Mouse (Mus musculus) liver, embryonic 14.5 days (tissue): ENCODE results near the gene Setx.

ENCODE experiments used
- CTCF ChIP-seq: IDR thresholded peaks from 2 replicates; pipeline ENCODE4 v1.5.1; 2016; ENCODE audit warnings: antibody characterized with exemption, low read depth, control low read depth
- EP300 ChIP-seq: IDR thresholded peaks from 2 replicates; pipeline ENCODE4 v1.6.1; 2016; ENCODE audit warnings: antibody characterized with exemption, low read depth

DNA sequence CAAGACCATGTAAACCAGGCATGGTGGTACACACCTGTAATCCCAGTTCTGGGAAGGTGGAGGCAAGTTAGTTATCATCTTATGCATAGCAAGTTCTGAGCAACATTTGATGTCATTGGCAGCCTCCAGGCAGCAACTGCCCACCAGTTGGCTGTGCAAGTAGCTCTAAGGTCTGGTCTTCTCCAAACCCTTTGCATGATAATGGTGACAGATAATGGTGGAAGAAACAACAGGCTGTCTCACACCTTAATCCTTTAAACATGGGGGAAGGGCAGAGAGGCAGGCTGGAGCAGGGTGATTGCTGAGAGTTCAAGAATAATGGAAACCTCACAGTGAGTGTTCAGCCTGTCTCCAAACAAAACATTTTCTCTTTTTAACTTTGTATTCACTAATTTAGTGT, 3.0 kb upstream of the Setx start:
- no peak for TF ChIP-seq CTCF
- no peak for TF ChIP-seq EP300
